Mouse (Mus musculus) myocyte (in vitro differentiated cells): ENCODE measurements at regions not wholly inside any gene's neighbourhood (a gene's known extent, or its start where the extent isn't known, plus 50 kb on each side); places are given as distances from the start of the nearest gene placed in this dataset.

Source experiments
- E2F4 ChIP-seq: IDR thresholded peaks from one replicate; pipeline ENCODE4 v1.6.1; 2011; ENCODE audit warnings: mild to moderate bottlenecking, control low read depth, moderate library complexity; ENCODE audit not compliant: insufficient read depth
- MAX ChIP-seq: IDR thresholded peaks from one replicate; pipeline ENCODE4 v1.6.1; 2011; ENCODE audit warnings: low read depth, mild to moderate bottlenecking, control low read depth
- MYOD1 ChIP-seq, 3 experiments: IDR thresholded peaks; one replicate each; pipeline ENCODE4 v1.6.1; 2011; ENCODE audit warnings: control low read depth in 2 of 3, low read depth in 2 of 3, mild to moderate bottlenecking in 2 of 3, moderate library complexity in 1 of 3; ENCODE audit not compliant: insufficient read length in 2 of 3, control insufficient read depth in 1 of 3
- MYOG ChIP-seq, 3 experiments: IDR thresholded peaks; one replicate each; pipeline ENCODE4 v1.6.1; 2011; ENCODE audit warnings: control low read depth in 2 of 3, low read depth in 2 of 3, mild to moderate bottlenecking in 2 of 3; ENCODE audit not compliant: insufficient read length in 2 of 3, control insufficient read depth in 1 of 3, insufficient read depth in 1 of 3
- POLR2A ChIP-seq: IDR thresholded peaks from one replicate; pipeline ENCODE4 v1.6.1; 2011; ENCODE audit warnings: low read depth, mild to moderate bottlenecking, control low read depth, moderate library complexity; ENCODE audit not compliant: insufficient read length
- POLR2AphosphoS2 ChIP-seq: IDR thresholded peaks from one replicate; pipeline ENCODE4 v1.6.1; 2011; ENCODE audit warnings: low read depth, control low read depth; ENCODE audit not compliant: insufficient read length
- REST ChIP-seq: IDR thresholded peaks from one replicate; pipeline ENCODE4 v1.6.1; 2011; ENCODE audit warnings: mild to moderate bottlenecking, control low read depth, moderate library complexity; ENCODE audit not compliant: insufficient read depth, insufficient read length
- SRF ChIP-seq: IDR thresholded peaks from one replicate; pipeline ENCODE4 v1.6.1; 2011; ENCODE audit warnings: low read depth; ENCODE audit not compliant: control insufficient read depth, insufficient read length
- TCF12 ChIP-seq: IDR thresholded peaks from one replicate; pipeline ENCODE4 v1.6.1; 2011; ENCODE audit warnings: mild to moderate bottlenecking, control low read depth; ENCODE audit not compliant: poor library complexity, insufficient read depth, severe bottlenecking
- TCF3 ChIP-seq: IDR thresholded peaks from one replicate; pipeline ENCODE4 v1.6.1; 2011; ENCODE audit warnings: low read depth, control low read depth; ENCODE audit not compliant: insufficient read length
- USF1 ChIP-seq: IDR thresholded peaks from one replicate; pipeline ENCODE4 v1.6.1; 2011; ENCODE audit warnings: low read depth, mild to moderate bottlenecking, control low read depth, moderate library complexity

- TF ChIP-seq POLR2A (no peak), MAX (no peak), POLR2AphosphoS2 (no peak), E2F4 (no peak), USF1 (no peak), TCF3 (no peak), MYOG (IDR thresholded peaks at IDR 0.05; ENCODE audit: control insufficient read depth in 1 of 3, insufficient read depth in 1 of 3, insufficient read length in 2 of 3, low read depth in 2 of 3) (no peak), MYOD1 (IDR thresholded peaks at IDR 0.05; ENCODE audit: control insufficient read depth in 1 of 3, insufficient read length in 2 of 3, low read depth in 2 of 3) (no peak), REST (no peak), TCF12 (no peak), SRF (no peak)
Measured at GRCm38 (mm10) chr8:44042572-44043355, 332.9 kb upstream of the Adam34 start.
